Mouse (Mus musculus) kidney, adult 2 months (tissue): Measurements from ENCODE around the gene E2f3.

Experiments
- CTCF ChIP-seq: fragments of 200-500 bp; conservative IDR thresholded peaks from 2 replicates; pipeline ENCODE4 v1.5.1; 2011; ENCODE audit warnings: low read depth, mild to moderate bottlenecking, control low read depth, low read length, moderate library complexity, mixed read lengths; ENCODE audit not compliant: insufficient read depth, insufficient read length
- POLR2A ChIP-seq: fragments of 200-500 bp; IDR thresholded peaks from one replicate; pipeline ENCODE4 v1.6.1; 2011; ENCODE audit warnings: low read depth, low read length, control low read depth

- no peak for TF ChIP-seq CTCF
- no peak for TF ChIP-seq POLR2A
Observed at GRCm38 (mm10) chr13:29944915-29945570, 40.8 kb downstream of the E2f3 start.
